In the genomic region with DNA sequence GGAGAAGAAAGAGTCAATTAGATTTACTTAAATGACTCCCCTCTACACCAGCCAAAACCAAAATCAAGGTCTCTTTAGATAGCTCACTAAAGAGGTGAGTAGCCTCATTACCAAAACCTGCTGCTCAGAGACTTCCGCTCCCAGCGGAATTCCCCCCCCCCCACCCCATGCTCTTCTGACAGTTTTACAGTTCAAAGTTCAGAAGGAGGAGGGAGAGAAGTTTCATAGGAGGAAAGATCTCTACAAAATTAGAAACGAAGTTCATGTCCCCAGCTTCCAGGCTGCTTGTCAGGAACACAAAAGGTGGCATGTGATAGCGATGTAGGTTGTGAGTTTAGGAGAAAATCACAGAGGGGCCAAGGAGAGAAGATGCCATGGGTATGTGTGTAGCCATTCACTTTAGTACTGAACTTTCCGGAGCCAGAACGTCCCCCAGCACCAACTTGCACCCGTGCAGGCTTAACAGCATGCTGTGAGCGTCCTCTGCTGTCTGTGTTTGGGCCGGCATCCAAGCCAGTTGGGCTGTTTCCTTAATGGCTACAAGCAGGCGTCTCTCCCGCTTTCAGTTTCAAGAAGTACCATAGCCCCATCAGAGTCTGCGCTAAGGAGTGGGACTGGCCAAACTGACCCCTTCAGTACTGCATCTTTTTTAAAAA, we compare ENCODE assay signal across 8 mouse cellular contexts.
A peak's percentile ranks its signal among the peaks of the same experiment; 100 is the strongest.
DNase-seq lines count a peak whose midpoint lies in the region; ATAC-seq and TF ChIP-seq lines count a peak whose summit lies in the region.

No protein-coding gene starts in this region.

- peak overlapping the region; percentile 53 for H3K4me3 ChIP-seq in intestine, postnatal 0 days (ENCODE audit: low read depth, low read length)
- peak overlapping the region; percentile 63 for H3K4me3 ChIP-seq in midbrain, embryonic 10.5 days

- 2% methylated on average over 12 of the region's 12 CpGs for WGBS in intestine, postnatal 0 days
- WGBS in midbrain, embryonic 10.5 days: 5% methylated on average over 12 of the region's 12 CpGs

- peak; percentile 95 for TF ChIP-seq CTCF in intestine, postnatal 0 days (IDR thresholded peaks at IDR 0.05; ENCODE audit: low read depth)

- H3K27ac ChIP-seq in intestine, postnatal 0 days (ENCODE audit: low read depth, low read length): peak overlapping the region; percentile 76
- H3K27ac ChIP-seq in midbrain, embryonic 10.5 days (replicated peaks): peak overlapping the region; percentile 86

- peak overlapping the region; percentile 80 for H3K4me2 ChIP-seq in intestine, postnatal 0 days (replicated peaks; ENCODE audit: low read depth)

- peak; percentile 70 to 75 for DNase-seq in adrenal gland, adult 18-20 months (ENCODE audit: low spot score in 2 of 2)
- DNase-seq in embryo, embryonic 11 days: peak; percentile 91
- DNase-seq in left cerebral cortex, postnatal 36 days (ENCODE audit: low spot score in 2 of 2): peak; percentile 82 to 86
- DNase-seq in midbrain, embryonic 10.5 days (ENCODE audit: low spot score): peak; percentile 85
- DNase-seq in right cerebral cortex, postnatal 36 days (ENCODE audit: low spot score in 2 of 2): peak; percentile 85 to 87
- DNase-seq in urinary bladder, postnatal 4 days (ENCODE audit: low spot score in 2 of 2): peak; percentile 84 to 89

- ATAC-seq in granulocyte monocyte progenitor cell, adult 5-6 weeks (replicated peaks; ENCODE audit: poor library complexity, severe bottlenecking): peak; percentile 89
- ATAC-seq in intestine, postnatal 0 days: peak; percentile 79

- H3K9ac ChIP-seq in intestine, postnatal 0 days (ENCODE audit: low read depth, low read length): no peak overlapping the region; the same call in 1 of the 2 replicates

- intact Hi-C loops in left cerebral cortex, postnatal 36 days (cut with DNase I): loop anchor here (5.0 to 10.0 kb wide), 4 partner anchors 128 to 675 kb away; no protein-coding TSS in a partner anchor

- H3K9me3 ChIP-seq in intestine, postnatal 0 days (ENCODE audit: control insufficient read depth): no peaks in the 10 kb centered on the region
- H3K9me3 ChIP-seq in midbrain, embryonic 10.5 days (replicated peaks): no peaks in the 10 kb centered on the region

- H3K27me3 ChIP-seq in intestine, postnatal 0 days (replicated peaks; ENCODE audit: control insufficient read depth, insufficient read depth, low read length): no peaks in the 10 kb centered on the region
- no peaks in the 10 kb centered on the region for H3K27me3 ChIP-seq in midbrain, embryonic 10.5 days (ENCODE audit: low read depth, poor library complexity, severe bottlenecking)

- H3K36me3 ChIP-seq in intestine, postnatal 0 days (ENCODE audit: control insufficient read depth, insufficient read depth): no peaks in the 10 kb centered on the region
- no peaks in the 10 kb centered on the region for H3K36me3 ChIP-seq in midbrain, embryonic 10.5 days

- H3K4me1 ChIP-seq in intestine, postnatal 0 days (replicated peaks; ENCODE audit: control insufficient read depth, insufficient read depth, low read length): no peaks in the 10 kb centered on the region
- H3K4me1 ChIP-seq in midbrain, embryonic 10.5 days: peaks cover 17% of the 10 kb centered on the region

Comparison
In these comparisons a context has a peak if more than half of its experiments do, and no peak if none do; other contexts are left out.
1. Peak in every context shown above with its lines: DNase-seq, ATAC-seq, H3K4me3 ChIP-seq and H3K27ac ChIP-seq.